Mouse (Mus musculus) cerebellum, adult 11 months (tissue): ENCODE data around the gene Angpt4.
A peak's percentile ranks its signal among the peaks of the same experiment; 100 is the strongest.

Experiments
- DNase-seq: peaks from one replicate; pipeline ENCODE4 v3.0.0; 2022

The Angpt4 gene

GRCm38 (mm10) chr2:151916061-151916831 is 5.2 kb downstream of the Angpt4 start:
- no peak for DNase-seq

GRCm38 (mm10) chr2:151919140-151919539 is 8.1 kb downstream of the Angpt4 start:
- DNase-seq = no peak

- no peak for DNase-seq
These were observed 10.1 kb downstream of the Angpt4 start for GRCm38 (mm10) chr2:151921068-151921467.

GRCm38 (mm10) chr2:151921596-151921995 is 10.6 kb downstream of the Angpt4 start:
- DNase-seq = no peak

- no peak for DNase-seq
These were observed 13.3 kb downstream of the Angpt4 start for GRCm38 (mm10) chr2:151924276-151924675.

- DNase-seq = no peak
These were observed 14.7 kb downstream of the Angpt4 start for GRCm38 (mm10) chr2:151925715-151926114.

GRCm38 (mm10) chr2:151927103-151927502 is 16.1 kb downstream of the Angpt4 start:
- no peak for DNase-seq

GRCm38 (mm10) chr2:151930389-151931074 is 19.5 kb downstream of the Angpt4 start:
- DNase-seq = peak; percentile 72

GRCm38 (mm10) chr2:151937893-151938292 is 26.9 kb downstream of the Angpt4 start:
- no peak for DNase-seq

GRCm38 (mm10) chr2:151938780-151939200 is 27.8 kb downstream of the Angpt4 start:
- DNase-seq = peak; percentile 39

- DNase-seq = no peak
These were observed 28.8 kb downstream of the Angpt4 start for GRCm38 (mm10) chr2:151939651-151940420.

- no peak for DNase-seq
These were observed 30.3 kb downstream of the Angpt4 start for GRCm38 (mm10) chr2:151941269-151941668.

GRCm38 (mm10) chr2:151944106-151944505 is 33.1 kb downstream of the Angpt4 start:
- DNase-seq = no peak

GRCm38 (mm10) chr2:151947617-151948016 is 36.6 kb downstream of the Angpt4 start:
- no peak for DNase-seq

GRCm38 (mm10) chr2:151948311-151948710 is 37.3 kb downstream of the Angpt4 start:
- DNase-seq = no peak

- DNase-seq = no peak
These were observed 38.2 kb downstream of the Angpt4 start for GRCm38 (mm10) chr2:151949082-151949774.

- no peak for DNase-seq
These were observed 42.7 kb downstream of the Angpt4 start for GRCm38 (mm10) chr2:151953665-151954064.

- DNase-seq = no peak
These were observed 45.6 kb downstream of the Angpt4 start for GRCm38 (mm10) chr2:151956500-151957137.

- DNase-seq = no peak
These were observed 48.3 kb downstream of the Angpt4 start for GRCm38 (mm10) chr2:151959274-151959673.

- no peak for DNase-seq
These were observed 50.5 kb downstream of the Angpt4 start for GRCm38 (mm10) chr2:151961284-151962196.

GRCm38 (mm10) chr2:151962474-151962873 is 51.5 kb downstream of the Angpt4 start:
- DNase-seq = peak; percentile 76
